Mouse (Mus musculus) embryonic fibroblast, embryonic 13.5 days (primary cell): ENCODE results near the gene Gm8165. TPM values are rescaled to one million over a fixed set of nuclear protein-coding genes. Genes with fewer than 3 reads are reported as not detected.
"Not testable (repeated sequence)": the region's sequence is repeated elsewhere in the genome, so short reads cannot be mapped to it uniquely, and the experiment has no call there.

Experiments used
- H3K27ac ChIP-seq: 2 replicates; pipeline ENCODE4 v1.5.1; 2012; ENCODE audit warnings: low read length, control low read depth, inconsistent platforms; ENCODE audit not compliant: insufficient read depth
- H3K4me1 ChIP-seq: 2 replicates; pipeline ENCODE4 v1.6.1; 2011; ENCODE audit warnings: low read length; ENCODE audit not compliant: control insufficient read depth, insufficient read depth
- H3K4me3 ChIP-seq: 2 replicates; pipeline ENCODE4 v1.5.1; 2011; ENCODE audit warnings: mild to moderate bottlenecking, control low read depth, low read length; ENCODE audit not compliant: insufficient read depth
- polyA plus RNA-seq: library from polyadenylated mRNA; stranded (reverse); fragments of >200 nt; gene quantifications from 2 replicates; pipeline ENCODE4 v1.2.4, GENCODE M21; 2011; ENCODE audit warnings: low read depth; ENCODE audit not compliant: missing spikeins, insufficient read length

The Gm8165 gene
- polyA plus RNA-seq: not detected in 2 replicates

DNA sequence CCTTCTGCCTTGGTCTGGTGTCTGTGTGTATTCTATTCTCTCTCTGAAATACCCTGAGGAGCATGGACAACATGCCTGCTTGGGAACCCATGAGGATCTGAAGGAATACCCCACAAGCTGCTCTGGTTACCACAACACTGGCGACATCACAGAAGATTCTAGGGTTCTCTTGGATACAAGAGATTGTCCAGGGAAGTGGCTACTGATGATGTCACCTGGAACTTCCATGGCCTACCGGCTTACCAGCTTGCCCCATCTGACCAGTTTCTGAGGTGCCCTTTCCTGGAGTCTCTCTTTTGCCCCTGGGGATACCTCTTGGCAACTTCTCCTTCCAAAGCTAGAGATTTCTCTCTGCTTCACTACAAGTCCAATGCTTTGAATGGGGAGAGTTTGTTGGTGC is at the start of gene Gm8165:
TSS of gene Gm8165 (minus strand) at position 101 of the 400 bp plus-strand sequence.
- H3K4me1 ChIP-seq, H3K4me3 ChIP-seq, H3K27ac ChIP-seq: not testable (repeated sequence)

DNA sequence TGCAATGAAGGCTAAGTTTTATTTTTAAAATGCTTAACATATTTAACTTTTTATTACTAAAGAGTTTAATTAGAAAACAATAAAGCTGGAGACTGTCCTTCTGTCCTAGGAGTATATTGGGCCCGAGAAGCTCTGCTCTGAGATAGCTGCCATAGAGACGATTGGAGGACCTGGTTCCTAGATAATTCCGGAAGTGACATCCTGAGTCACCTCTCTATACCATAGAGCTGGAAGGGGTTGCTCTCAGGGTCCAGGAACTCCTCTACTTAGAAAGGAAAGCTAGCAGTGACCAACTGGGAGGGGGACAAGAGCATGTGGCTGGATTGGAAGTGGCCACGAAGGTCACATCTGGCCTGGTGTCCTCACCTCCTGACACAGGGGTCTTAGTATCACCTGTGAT is 20.6 kb upstream of the Gm8165 start, which contains the start of gene Gm7324:
TSS of gene Gm7324 (plus strand) at position 208 of the 400 bp plus-strand sequence.
- H3K4me1 ChIP-seq, H3K27ac ChIP-seq, H3K4me3 ChIP-seq: not testable (repeated sequence)

Other genes starting within 250 kb of the Gm8165 start
- gene Gm5799, start 133.6 kb downstream of the Gm8165 start, polyA plus RNA-seq: not detected in 2 replicates
- gene Gm17654, start 98.1 kb downstream of the Gm8165 start, polyA plus RNA-seq: not detected in 2 replicates
- gene Gm10375, start 69.2 kb downstream of the Gm8165 start, polyA plus RNA-seq: not detected in 2 replicates
- gene Gm7324, start 20.6 kb upstream of the Gm8165 start, polyA plus RNA-seq: 4.2 and 8.1 TPM in 2 replicates
- not detected in 2 replicates for gene Gm16506, start 50.3 kb upstream of the Gm8165 start, polyA plus RNA-seq
- gene Gm6526, start 70.7 kb upstream of the Gm8165 start, polyA plus RNA-seq: not detected in 2 replicates
- not detected in 2 replicates for gene Gm8180, start 107.5 kb upstream of the Gm8165 start, polyA plus RNA-seq
- gene Ear1, start 198.3 kb upstream of the Gm8165 start, polyA plus RNA-seq: not detected in 2 replicates
- not detected in 2 replicates for gene Ear10, start 246.4 kb upstream of the Gm8165 start, polyA plus RNA-seq
- gene Gm8113, start 248.2 kb upstream of the Gm8165 start, polyA plus RNA-seq: 2.7 and 3.4 TPM in 2 replicates